12 mouse cellular contexts compared by ENCODE assay signal in the genomic region with DNA sequence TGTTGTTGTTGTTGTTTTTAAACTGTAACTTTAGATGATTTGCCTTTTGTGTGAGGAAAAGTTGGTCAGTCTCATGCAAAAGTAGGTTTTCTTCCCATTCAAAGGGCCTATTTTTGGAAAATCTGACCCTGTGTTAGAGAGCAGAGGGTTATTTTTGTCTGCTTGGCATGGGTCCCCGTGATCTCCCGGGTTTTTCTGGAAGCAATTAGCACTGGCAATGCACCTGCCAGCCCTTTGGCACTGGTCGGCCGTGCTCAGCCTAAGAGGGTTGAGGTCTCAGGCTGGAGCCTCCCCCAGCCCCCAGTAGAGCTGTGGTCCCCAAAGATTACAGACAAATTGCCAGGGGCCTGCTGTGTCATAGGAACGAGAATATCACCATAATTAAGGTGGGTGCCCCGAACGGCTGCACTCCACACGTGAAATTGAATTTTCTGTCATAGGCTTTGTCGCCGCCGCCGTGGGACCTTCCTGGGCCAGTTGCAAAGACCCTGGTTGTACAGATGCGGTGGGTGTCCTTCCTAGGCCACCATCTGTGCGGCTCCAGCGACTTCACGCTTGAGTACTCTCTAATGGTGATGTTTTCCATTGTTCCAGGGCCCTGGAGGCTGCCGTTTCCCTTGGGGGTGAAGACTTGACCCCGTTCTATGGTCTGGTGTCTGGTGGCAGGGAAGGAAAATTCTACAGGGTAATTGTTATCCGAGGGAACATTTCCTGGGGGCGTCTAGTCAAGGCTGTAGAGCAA. TPM values are rescaled to one million over a fixed set of nuclear protein-coding genes. Genes with fewer than 3 reads are reported as not detected.
DNase-seq lines count a peak whose midpoint lies in the region; ATAC-seq and TF ChIP-seq lines count a peak whose summit lies in the region.
"Had no signal": no experiment of that assay in that cellular context is flagged by ENCODE, and none has a peak within 500 bp of the region (broad histone marks: within the 10 kb centered on the region; RNA-seq: fewer than 3 reads in every experiment).

No protein-coding gene starts in this region.

- no peak for TF ChIP-seq CTCF in cerebellum, adult 2 months (IDR thresholded peaks at IDR 0.05; ENCODE audit: borderline replicate concordance, insufficient read depth, low read depth, low read length)
- no peak for TF ChIP-seq CTCF in hindbrain, postnatal 0 days (IDR thresholded peaks at IDR 0.05; ENCODE audit: low read depth)

- H3K4me2 ChIP-seq in forebrain, embryonic 13.5 days, result peak overlapping the region; percentile 25; the same call in 1 of the 2 replicates
- H3K4me2 ChIP-seq in hindbrain, postnatal 0 days (ENCODE audit: low read depth, low read length), result no peak overlapping the region
- no peak overlapping the region for H3K4me2 ChIP-seq in liver, embryonic 11.5 days
- H3K4me2 ChIP-seq: intestine, embryonic 15.5 days; limb, embryonic 12.5 days had no signal

- no peak overlapping the region for H3K4me3 ChIP-seq in cerebellum, adult 2 months (replicated peaks; ENCODE audit: insufficient read depth, low read depth, low read length)
- no peak overlapping the region for H3K4me3 ChIP-seq in forebrain, embryonic 13.5 days
- H3K4me3 ChIP-seq in hindbrain, postnatal 0 days (ENCODE audit: low read length), result no peak overlapping the region
- H3K4me3 ChIP-seq in liver, embryonic 11.5 days (ENCODE audit: low read depth, low read length), result no peak overlapping the region
- H3K4me3 ChIP-seq: erythroblast, embryonic 14.5 days; intestine, embryonic 15.5 days; limb, embryonic 12.5 days had no signal

- no peaks in the 10 kb centered on the region for H3K9me3 ChIP-seq in forebrain, embryonic 13.5 days (replicated peaks)
- H3K9me3 ChIP-seq in hindbrain, postnatal 0 days (ENCODE audit: low read length), result no peaks in the 10 kb centered on the region
- no peaks in the 10 kb centered on the region for H3K9me3 ChIP-seq in liver, embryonic 11.5 days (ENCODE audit: control insufficient read depth, low read length)
- H3K9me3 ChIP-seq: intestine, embryonic 15.5 days; limb, embryonic 12.5 days had no signal

- WGBS in cerebellum, adult 2 months, result 18% methylated on average over 20 of the region's 20 CpGs
- WGBS in forebrain, embryonic 13.5 days, result 17% methylated on average over 20 of the region's 20 CpGs
- 20% methylated on average over 20 of the region's 20 CpGs for WGBS in hindbrain, postnatal 0 days
- WGBS in liver, embryonic 11.5 days, result 83% methylated on average over 20 of the region's 20 CpGs

- ATAC-seq in forebrain, embryonic 13.5 days, result peak; percentile 43; the same call in 1 of the 2 replicates
- ATAC-seq in hindbrain, postnatal 0 days, result no peak
- ATAC-seq in liver, embryonic 11.5 days (replicated peaks; ENCODE audit: low FRiP score), result no peak
- ATAC-seq: intestine, embryonic 15.5 days had no signal

- H3K27ac ChIP-seq in cerebellum, adult 2 months (ENCODE audit: insufficient read depth, low read length), result no peak overlapping the region
- 0 out of 2 replicates have a peak overlapping the region, but pooled peaks have one; percentile 19 for H3K27ac ChIP-seq in forebrain, embryonic 13.5 days
- no peak overlapping the region for H3K27ac ChIP-seq in hindbrain, postnatal 0 days
- no peak overlapping the region for H3K27ac ChIP-seq in liver, embryonic 11.5 days (ENCODE audit: low read depth, low read length)
- H3K27ac ChIP-seq: intestine, embryonic 15.5 days; limb, embryonic 12.5 days had no signal

- H3K9ac ChIP-seq in forebrain, embryonic 13.5 days, result no peak overlapping the region
- no peak overlapping the region for H3K9ac ChIP-seq in hindbrain, postnatal 0 days (replicated peaks; ENCODE audit: low read length)
- H3K9ac ChIP-seq in liver, embryonic 11.5 days (ENCODE audit: low read depth, low read length), result no peak overlapping the region
- H3K9ac ChIP-seq: intestine, embryonic 15.5 days; limb, embryonic 12.5 days had no signal

- intact Hi-C loops in gastrocnemius, postnatal 36 days (cut with DNase I), result loop anchor here (5.0 kb wide), 1 partner anchor 40 kb away; a partner anchor contains a TSS

- H3K4me1 ChIP-seq in cerebellum, adult 2 months (ENCODE audit: control insufficient read depth, insufficient read depth, low read length), result peaks cover 11% of the 10 kb centered on the region
- H3K4me1 ChIP-seq in forebrain, embryonic 13.5 days, result peaks cover 40% of the 10 kb centered on the region
- peaks cover 7% of the 10 kb centered on the region for H3K4me1 ChIP-seq in hindbrain, postnatal 0 days (ENCODE audit: insufficient read depth, low read length)
- no peaks in the 10 kb centered on the region for H3K4me1 ChIP-seq in liver, embryonic 11.5 days (replicated peaks; ENCODE audit: control insufficient read depth, insufficient read depth, low read length)
- H3K4me1 ChIP-seq: intestine, embryonic 15.5 days had no signal

- peak; percentile 25 for DNase-seq in gastrocnemius, postnatal 10 days
- no peak for DNase-seq in gastrocnemius, postnatal 36 days
- peak; percentile 72 to 81 for DNase-seq in cerebellum, adult 2 months
- DNase-seq in hindbrain, postnatal 0 days (ENCODE audit: low spot score), result peak; percentile 32
- DNase-seq in urinary bladder, adult 2 months (ENCODE audit: low spot score), result no peak
- DNase-seq in liver, embryonic 11.5 days (ENCODE audit: low spot score), result no peak
- no peak for DNase-seq in thymus, postnatal 4 days
- DNase-seq: right cerebral cortex, postnatal 25 days had no signal

- TF ChIP-seq POLR2A in cerebellum, adult 2 months (IDR thresholded peaks at IDR 0.05; ENCODE audit: borderline replicate concordance, insufficient read depth, low read length), result no peak

- no peaks in the 10 kb centered on the region for H3K27me3 ChIP-seq in cerebellum, adult 2 months (ENCODE audit: control insufficient read depth, insufficient read depth, low read length)
- 0 out of 2 replicates have a peak, but pooled peaks cover 6% of the 10 kb centered on the region for H3K27me3 ChIP-seq in forebrain, embryonic 13.5 days
- no peaks in the 10 kb centered on the region for H3K27me3 ChIP-seq in hindbrain, postnatal 0 days (ENCODE audit: insufficient read depth, low read length)
- H3K27me3 ChIP-seq in liver, embryonic 11.5 days (replicated peaks; ENCODE audit: control insufficient read depth, insufficient read depth, low read length), result no peaks in the 10 kb centered on the region
- H3K27me3 ChIP-seq: intestine, embryonic 15.5 days; limb, embryonic 12.5 days had no signal

- H3K36me3 ChIP-seq in forebrain, embryonic 13.5 days (ENCODE audit: poor library complexity, severe bottlenecking), result no peaks in the 10 kb centered on the region
- H3K36me3 ChIP-seq in hindbrain, postnatal 0 days (ENCODE audit: insufficient read depth, low read length), result no peaks in the 10 kb centered on the region
- H3K36me3 ChIP-seq in liver, embryonic 11.5 days (ENCODE audit: control insufficient read depth, insufficient read depth, low read length), result no peaks in the 10 kb centered on the region
- H3K36me3 ChIP-seq: intestine, embryonic 15.5 days; limb, embryonic 12.5 days had no signal

RNA-seq across cellular contexts. Expression of a gene that starts 41.7 kb away (rescaled TPM):
- 10 to 100 TPM; 21.0 to 25.3 TPM for total RNA-seq in gastrocnemius, postnatal 10 days (2021)
- total RNA-seq in gastrocnemius, postnatal 36 days (2021), result 10 to 100 TPM in 1 of 2 experiments, 1 to 10 TPM in 1; 6.6 to 10.7 TPM
- 28.9 and 29.4 TPM in 2 replicates for polyA plus RNA-seq in cerebellum, adult 2 months (2012; rRNA removed)
- 66.4 and 75.0 TPM in 2 replicates for polyA plus RNA-seq in forebrain, embryonic 13.5 days (2015; fragmentation: Nextera tagmentation; extraction: Ambion mirVana)
- 42.4 and 42.6 TPM in 2 replicates for total RNA-seq in hindbrain, postnatal 0 days (2014; rRNA removed)
- 25.1 and 25.6 TPM in 2 replicates for polyA plus RNA-seq in hindbrain, postnatal 0 days (2015; fragmentation: Nextera tagmentation; extraction: Ambion mirVana)
- 10.5 and 14.8 TPM in 2 replicates for polyA plus RNA-seq in urinary bladder, adult 2 months (2012; rRNA removed)
- polyA plus RNA-seq in liver, embryonic 11.5 days (2014; fragmentation: Nextera tagmentation; extraction: Ambion mirVana), result 18.2 and 21.1 TPM in 2 replicates

RNA-seq across cellular contexts. Expression of a gene that starts 50.0 kb away (rescaled TPM):
- 1 to 10 TPM; 2.3 to 2.5 TPM for total RNA-seq in gastrocnemius, postnatal 10 days (2021)
- total RNA-seq in gastrocnemius, postnatal 36 days (2021), result 1 to 10 TPM in 1 of 2 experiments, under 1 TPM in 1; 0.87 to 2.2 TPM
- 1.3 and 1.6 TPM in 2 replicates for polyA plus RNA-seq in cerebellum, adult 2 months (2012; rRNA removed)
- polyA plus RNA-seq in forebrain, embryonic 13.5 days (2015; fragmentation: Nextera tagmentation; extraction: Ambion mirVana), result 1.5 and 2.1 TPM in 2 replicates
- 2.4 and 2.8 TPM in 2 replicates for total RNA-seq in hindbrain, postnatal 0 days (2014; rRNA removed)
- polyA plus RNA-seq in hindbrain, postnatal 0 days (2015; fragmentation: Nextera tagmentation; extraction: Ambion mirVana), result 0.69 and 1.4 TPM in 2 replicates
- polyA plus RNA-seq in urinary bladder, adult 2 months (2012; rRNA removed), result 4.1 and 4.8 TPM in 2 replicates
- polyA plus RNA-seq in liver, embryonic 11.5 days (2014; fragmentation: Nextera tagmentation; extraction: Ambion mirVana), result 0.12 and 0.40 TPM in 2 replicates

Comparison
In these comparisons a context has a peak if more than half of its experiments do, and no peak if none do; other contexts are left out.
1. DNase-seq: peak in gastrocnemius, postnatal 10 days (single experiment), cerebellum, adult 2 months (2 of 2) and hindbrain, postnatal 0 days (single experiment); none in gastrocnemius, postnatal 36 days (0 of 2), urinary bladder, adult 2 months (single experiment), liver, embryonic 11.5 days (single experiment) and thymus, postnatal 4 days (single experiment).